Mouse (Mus musculus): Measurements from ENCODE around the gene Lkaaear1. TPM values are rescaled to one million over a fixed set of nuclear protein-coding genes. Genes with fewer than 3 reads are reported as not detected.

Lkaaear1 gene
- total and polyA plus RNA-seq, 3 experiments: not detected

- DNase-seq (ENCODE audit: low read depth, low spot score): no peak
- Histone ChIP-seq H3K9me3 (replicated peaks; ENCODE audit: insufficient read depth, low read length) (no peaks in the 10 kb centered on the region), H3K27ac (ENCODE audit: control insufficient read depth, low read depth, low read length) (no peak overlapping the region), H3K9ac (ENCODE audit: control insufficient read depth, low read depth, low read length, poor library complexity, severe bottlenecking) (no peak overlapping the region), H3K27me3 (ENCODE audit: control insufficient read depth in 1 of 2, insufficient read depth in 2 of 2, low read length in 2 of 2) (no peaks in the 10 kb centered on the region), H3K79me2 (ENCODE audit: control insufficient read depth, insufficient read depth, low read length, poor library complexity) (no peaks in the 10 kb centered on the region), H3K4me3 (ENCODE audit: control insufficient read depth in 1 of 2, insufficient read depth in 1 of 2, low read depth in 2 of 2, low read length in 2 of 2) (no peak overlapping the region), H3K4me1 (ENCODE audit: control insufficient read depth in 1 of 2, insufficient read depth in 2 of 2, low read length in 2 of 2) (peaks cover 0 to 3% of the 10 kb centered on the region in 2 experiments; a peak in 1 of 4 replicates), H3K36me3 (ENCODE audit: control insufficient read depth in 1 of 2, insufficient read depth in 2 of 2, low read length in 2 of 2) (0 out of 4 replicates have a peak, but pooled peaks cover 0 to 2% of the 10 kb centered on the region in 2 experiments)
- TF ChIP-seq POLR2A (IDR thresholded peaks at IDR 0.05; ENCODE audit: control insufficient read depth in 1 of 2, insufficient read depth in 1 of 2, low read depth in 1 of 2, low read length in 2 of 2, poor library complexity in 1 of 2) (no peak), UBTF (IDR thresholded peaks at IDR 0.05; ENCODE audit: borderline replicate concordance, insufficient read depth, low read depth, low read length) (no peak), ELF1 (IDR thresholded peaks at IDR 0.05; ENCODE audit: low read depth, low read length) (no peak), ZMIZ1 (IDR thresholded peaks at IDR 0.05; ENCODE audit: low read depth, low read length) (no peak), TBP (IDR thresholded peaks at IDR 0.05; ENCODE audit: low read depth, low read length) (no peak), USF1 (IDR thresholded peaks at IDR 0.05; ENCODE audit: low read depth, low read length) (no peak), RAD21 (IDR thresholded peaks at IDR 0.05; ENCODE audit: low read depth, low read length) (no peak), SIN3A (IDR thresholded peaks at IDR 0.05; ENCODE audit: low read length) (no peak), CHD1 (IDR thresholded peaks at IDR 0.05; ENCODE audit: low read depth, low read length) (no peak), CHD2 (IDR thresholded peaks at IDR 0.05; ENCODE audit: low read length) (no peak), MYB (IDR thresholded peaks at IDR 0.05; ENCODE audit: low read depth, low read length) (no peak), MAFK (IDR thresholded peaks at IDR 0.05; ENCODE audit: borderline replicate concordance, low read depth, low read length) (no peak), NELFE (IDR thresholded peaks at IDR 0.05; ENCODE audit: low read depth, low read length) (no peak)
Measured at GRCm38 (mm10) chr2:181721200-181721599, 23.0 kb upstream of the Lkaaear1 start.

GRCm38 (mm10) chr2:181720061-181720460, 21.8 kb upstream of the Lkaaear1 start:
- no peak overlapping the region for H3K9ac ChIP-seq (ENCODE audit: control insufficient read depth, low read depth, low read length, poor library complexity, severe bottlenecking)
- H3K4me3 ChIP-seq (ENCODE audit: control insufficient read depth in 1 of 2, insufficient read depth in 1 of 2, low read depth in 2 of 2, low read length in 2 of 2): no peak overlapping the region
- TF ChIP-seq ZMIZ1 (IDR thresholded peaks at IDR 0.05; ENCODE audit: low read depth, low read length) (no peak), ZNF384 (IDR thresholded peaks at IDR 0.05; ENCODE audit: low read depth, low read length) (no peak), NELFE (IDR thresholded peaks at IDR 0.05; ENCODE audit: low read depth, low read length) (no peak), POLR2AphosphoS2 (IDR thresholded peaks at IDR 0.05; ENCODE audit: low read length) (no peak)
- no peaks in the 10 kb centered on the region for H3K27me3 ChIP-seq (ENCODE audit: control insufficient read depth in 1 of 2, insufficient read depth in 2 of 2, low read length in 2 of 2)
- peaks cover 0 to 8% of the 10 kb centered on the region in 2 experiments; a peak in 1 of 4 replicates for H3K4me1 ChIP-seq (ENCODE audit: control insufficient read depth in 1 of 2, insufficient read depth in 2 of 2, low read length in 2 of 2)
- no peak overlapping the region for H3K27ac ChIP-seq (ENCODE audit: control insufficient read depth, low read depth, low read length)
- H3K79me2 ChIP-seq (ENCODE audit: control insufficient read depth, insufficient read depth, low read length, poor library complexity): no peaks in the 10 kb centered on the region
- no peaks in the 10 kb centered on the region for H3K9me3 ChIP-seq (replicated peaks; ENCODE audit: insufficient read depth, low read length)
- DNase-seq (ENCODE audit: low read depth, low spot score): no peak
- H3K36me3 ChIP-seq (ENCODE audit: control insufficient read depth in 1 of 2, insufficient read depth in 2 of 2, low read length in 2 of 2): 0 out of 4 replicates have a peak, but pooled peaks cover 0 to 2% of the 10 kb centered on the region in 2 experiments

GRCm38 (mm10) chr2:181716991-181717390, 18.7 kb upstream of the Lkaaear1 start:
- Histone ChIP-seq H3K4me3 (ENCODE audit: control insufficient read depth in 1 of 2, insufficient read depth in 1 of 2, low read depth in 2 of 2, low read length in 2 of 2) (no peak overlapping the region), H3K9me3 (replicated peaks; ENCODE audit: insufficient read depth, low read length) (no peaks in the 10 kb centered on the region), H3K36me3 (ENCODE audit: control insufficient read depth in 1 of 2, insufficient read depth in 2 of 2, low read length in 2 of 2) (0 out of 4 replicates have a peak, but pooled peaks cover 0 to 2% of the 10 kb centered on the region in 2 experiments), H3K27ac (ENCODE audit: control insufficient read depth, low read depth, low read length) (no peak overlapping the region), H3K4me1 (ENCODE audit: control insufficient read depth in 1 of 2, insufficient read depth in 2 of 2, low read length in 2 of 2) (peaks cover 2 to 10% of the 10 kb centered on the region in 2 experiments; a peak in 2 of 4 replicates), H3K9ac (ENCODE audit: control insufficient read depth, low read depth, low read length, poor library complexity, severe bottlenecking) (no peak overlapping the region), H3K27me3 (ENCODE audit: control insufficient read depth in 1 of 2, insufficient read depth in 2 of 2, low read length in 2 of 2) (no peaks in the 10 kb centered on the region), H3K79me2 (ENCODE audit: control insufficient read depth, insufficient read depth, low read length, poor library complexity) (no peaks in the 10 kb centered on the region)
- peak; percentile 41 for DNase-seq (ENCODE audit: low read depth, low spot score)
- TF ChIP-seq JUND (IDR thresholded peaks at IDR 0.05; ENCODE audit: low read depth, low read length) (no peak), UBTF (IDR thresholded peaks at IDR 0.05; ENCODE audit: borderline replicate concordance, insufficient read depth, low read depth, low read length) (no peak), BHLHE40 (IDR thresholded peaks at IDR 0.05; ENCODE audit: borderline replicate concordance, low read depth, low read length) (no peak), CTCF (IDR thresholded peaks at IDR 0.05 in 2 of 3, conservative IDR thresholded peaks at IDR 0.05 in 1 of 3; ENCODE audit: control insufficient read depth in 1 of 3, insufficient read depth in 1 of 3, low read depth in 2 of 3, low read length in 3 of 3, poor library complexity in 1 of 3, severe bottlenecking in 1 of 3) (no peak), ELF1 (IDR thresholded peaks at IDR 0.05; ENCODE audit: low read depth, low read length) (no peak), RCOR1 (IDR thresholded peaks at IDR 0.05; ENCODE audit: low read depth, low read length) (no peak), MAFK (IDR thresholded peaks at IDR 0.05; ENCODE audit: borderline replicate concordance, low read depth, low read length) (no peak), MYC (IDR thresholded peaks at IDR 0.05; ENCODE audit: low read depth, low read length) (no peak), RAD21 (IDR thresholded peaks at IDR 0.05; ENCODE audit: low read depth, low read length) (no peak), ZKSCAN1 (IDR thresholded peaks at IDR 0.05; ENCODE audit: low read depth, low read length) (no peak), KAT2A (conservative IDR thresholded peaks at IDR 0.05; ENCODE audit: low read depth, low read length) (no peak), TCF12 (IDR thresholded peaks at IDR 0.05; ENCODE audit: low read depth, low read length) (no peak), CHD2 (IDR thresholded peaks at IDR 0.05; ENCODE audit: low read length) (no peak), MAZ (IDR thresholded peaks at IDR 0.05; ENCODE audit: low read depth, low read length) (no peak), SMC3 (IDR thresholded peaks at IDR 0.05; ENCODE audit: low read depth, low read length) (no peak), TBP (IDR thresholded peaks at IDR 0.05; ENCODE audit: low read depth, low read length) (no peak), POLR2AphosphoS2 (IDR thresholded peaks at IDR 0.05; ENCODE audit: low read length) (no peak), MAX (IDR thresholded peaks at IDR 0.05; ENCODE audit: low read length) (no peak), ZNF384 (IDR thresholded peaks at IDR 0.05; ENCODE audit: low read depth, low read length) (no peak)

Data from MEL (cell line).